Mouse (Mus musculus) MEL (cell line): ENCODE data around the gene Fam19a1. TPM values are rescaled to one million over a fixed set of nuclear protein-coding genes. Genes with fewer than 3 reads are reported as not detected.

Source experiments
- DNase-seq: peaks from one replicate; pipeline ENCODE4 v3.0.0; 2011; ENCODE audit warnings: low read depth, low spot score
- H3K27ac ChIP-seq: 2 replicates; pipeline ENCODE4 v1.5.1; 2012; ENCODE audit warnings: low read depth, mild to moderate bottlenecking, control low read depth, low read length, moderate library complexity; ENCODE audit not compliant: control insufficient read depth
- H3K27me3 ChIP-seq, 2 experiments: fragments of 150-350 bp in 1 of 2; sonication (generic) in 1 of 2; 2 replicates each; pipeline ENCODE4 v1.6.1; 2012; ENCODE audit warnings: low read length in 2 of 2, mild to moderate bottlenecking in 2 of 2, improper control_type of control experiment in 1 of 2, moderate library complexity in 1 of 2; ENCODE audit not compliant: insufficient read depth in 2 of 2, control insufficient read depth in 1 of 2
- H3K36me3 ChIP-seq, 2 experiments: 2 replicates each; pipeline ENCODE4 v1.6.1; 2012 to 2014; ENCODE audit warnings: low read length in 2 of 2, improper control_type of control experiment in 1 of 2, inconsistent platforms in 1 of 2, mild to moderate bottlenecking in 1 of 2; ENCODE audit not compliant: insufficient read depth in 2 of 2, control insufficient read depth in 1 of 2
- H3K4me1 ChIP-seq, 2 experiments: fragments of 150-350 bp in 1 of 2; sonication (generic) in 1 of 2; 2 replicates each; pipeline ENCODE4 v1.6.1; 2012; ENCODE audit warnings: low read length in 2 of 2, improper control_type of control experiment in 1 of 2, mild to moderate bottlenecking in 1 of 2; ENCODE audit not compliant: insufficient read depth in 2 of 2, control insufficient read depth in 1 of 2
- H3K4me3 ChIP-seq, 2 experiments: fragments of 150-350 bp in 1 of 2; sonication (generic) in 1 of 2; 2 replicates each; pipeline ENCODE4 v1.5.1; 2012; ENCODE audit warnings: low read depth in 2 of 2, low read length in 2 of 2, mild to moderate bottlenecking in 2 of 2, moderate library complexity in 2 of 2, control low read depth in 1 of 2, improper control_type of control experiment in 1 of 2; ENCODE audit not compliant: control insufficient read depth in 1 of 2, insufficient read depth in 1 of 2
- H3K79me2 ChIP-seq: 2 replicates; pipeline ENCODE4 v1.6.1; 2012; ENCODE audit warnings: mild to moderate bottlenecking, low read length, moderate library complexity; ENCODE audit not compliant: control insufficient read depth, poor library complexity, insufficient read depth
- H3K9ac ChIP-seq: 2 replicates; pipeline ENCODE4 v1.6.1; 2012; ENCODE audit warnings: low read depth, mild to moderate bottlenecking, control low read depth, low read length, moderate library complexity; ENCODE audit not compliant: control insufficient read depth, poor library complexity, severe bottlenecking
- H3K9me3 ChIP-seq: fragments of 150-350 bp; sonication (generic); replicated peaks from 2 replicates; pipeline ENCODE4 v1.6.1; 2012; ENCODE audit warnings: mild to moderate bottlenecking, low read length, improper control_type of control experiment, moderate library complexity; ENCODE audit not compliant: insufficient read depth
- CTCF ChIP-seq, 3 experiments: IDR thresholded peaks in 2 of 3; conservative IDR thresholded peaks in 1 of 3; 2 replicates each; pipeline ENCODE4 v1.5.1; 2011 to 2012; ENCODE audit warnings: low read length in 3 of 3, low read depth in 2 of 3, mild to moderate bottlenecking in 2 of 3, improper control_type of control experiment in 1 of 3, inconsistent platforms in 1 of 3, mixed read lengths in 1 of 3, moderate library complexity in 1 of 3; ENCODE audit not compliant: control insufficient read depth in 1 of 3, insufficient read depth in 1 of 3, poor library complexity in 1 of 3, severe bottlenecking in 1 of 3
- ELF1 ChIP-seq: IDR thresholded peaks from 2 replicates; pipeline ENCODE4 v1.6.1; 2014; ENCODE audit warnings: low read depth, mild to moderate bottlenecking, inconsistent platforms, low read length, improper control_type of control experiment, moderate library complexity
- JUND ChIP-seq: IDR thresholded peaks from 2 replicates; pipeline ENCODE4 v1.6.1; 2011; ENCODE audit warnings: low read depth, mild to moderate bottlenecking, improper control_type of control experiment, low read length
- MAX ChIP-seq: IDR thresholded peaks from 2 replicates; pipeline ENCODE4 v1.6.1; 2011; ENCODE audit warnings: low read length, improper control_type of control experiment
- MAZ ChIP-seq: IDR thresholded peaks from 2 replicates; pipeline ENCODE4 v1.6.1; 2012; ENCODE audit warnings: low read depth, mild to moderate bottlenecking, inconsistent platforms, low read length, improper control_type of control experiment
- MEF2A ChIP-seq: IDR thresholded peaks from 2 replicates; pipeline ENCODE4 v1.6.1; 2014; ENCODE audit warnings: low read depth, mild to moderate bottlenecking, inconsistent platforms, low read length, improper control_type of control experiment; ENCODE audit not compliant: poor library complexity, insufficient replicate concordance, severe bottlenecking; ENCODE audit errors: extremely low read depth
- MYC ChIP-seq: IDR thresholded peaks from 2 replicates; pipeline ENCODE4 v1.6.1; 2011; ENCODE audit warnings: low read depth, mild to moderate bottlenecking, low read length, improper control_type of control experiment, moderate library complexity
- POLR2A ChIP-seq, 2 experiments: IDR thresholded peaks; 2 replicates each; pipeline ENCODE4 v1.6.1; 2011 to 2012; ENCODE audit warnings: low read length in 2 of 2, mild to moderate bottlenecking in 2 of 2, control low read depth in 1 of 2, improper control_type of control experiment in 1 of 2, low read depth in 1 of 2, moderate library complexity in 1 of 2; ENCODE audit not compliant: control insufficient read depth in 1 of 2, insufficient read depth in 1 of 2, poor library complexity in 1 of 2
- POLR2AphosphoS5 ChIP-seq: IDR thresholded peaks from 2 replicates; pipeline ENCODE4 v1.6.1; 2012; ENCODE audit warnings: low read depth, borderline replicate concordance, mild to moderate bottlenecking, inconsistent platforms, low read length, moderate library complexity, mixed read lengths
- RAD21 ChIP-seq: IDR thresholded peaks from 2 replicates; pipeline ENCODE4 v1.6.1; 2011; ENCODE audit warnings: mild to moderate bottlenecking, low read depth, low read length, improper control_type of control experiment
- SMC3 ChIP-seq: IDR thresholded peaks from 2 replicates; pipeline ENCODE4 v1.6.1; 2011; ENCODE audit warnings: low read depth, low read length, improper control_type of control experiment
- TAL1 ChIP-seq: IDR thresholded peaks from 2 replicates; pipeline ENCODE4 v1.6.1; 2012; ENCODE audit warnings: mild to moderate bottlenecking, inconsistent platforms, low read length, moderate library complexity, mixed read lengths
- TBP ChIP-seq: IDR thresholded peaks from 2 replicates; pipeline ENCODE4 v1.8.0; 2011; ENCODE audit warnings: low read depth, low read length, improper control_type of control experiment
- TCF12 ChIP-seq: IDR thresholded peaks from 2 replicates; pipeline ENCODE4 v1.6.1; 2014; ENCODE audit warnings: low read depth, mild to moderate bottlenecking, inconsistent platforms, low read length, improper control_type of control experiment, moderate library complexity
- USF1 ChIP-seq: IDR thresholded peaks from 2 replicates; pipeline ENCODE4 v1.6.1; 2014; ENCODE audit warnings: low read depth, mild to moderate bottlenecking, inconsistent platforms, low read length, improper control_type of control experiment, moderate library complexity
- polyA plus RNA-seq, 2 experiments: library from polyadenylated mRNA; stranded (reverse) in 1 of 2; unstranded in 1 of 2; fragments of >175 nt in 1 of 2; fragments of >200 nt in 1 of 2; gene quantifications; 2 replicates each; pipeline versions ENCODE4 v1.2.1 to v1.2.4; 2012; ENCODE audit warnings: low replicate concordance in 2 of 2, low read depth in 1 of 2; ENCODE audit not compliant: insufficient read length in 2 of 2, insufficient read depth in 1 of 2, missing spikeins in 1 of 2
- total RNA-seq: library from RNA; depleted of rRNA; stranded (reverse); fragments of 300-350 nt; gene quantifications from 2 replicates; pipeline ENCODE4 v1.2.3, GENCODE M21; 2012

Fam19a1 gene
- total and polyA plus RNA-seq, 3 experiments, result not detected

DNA sequence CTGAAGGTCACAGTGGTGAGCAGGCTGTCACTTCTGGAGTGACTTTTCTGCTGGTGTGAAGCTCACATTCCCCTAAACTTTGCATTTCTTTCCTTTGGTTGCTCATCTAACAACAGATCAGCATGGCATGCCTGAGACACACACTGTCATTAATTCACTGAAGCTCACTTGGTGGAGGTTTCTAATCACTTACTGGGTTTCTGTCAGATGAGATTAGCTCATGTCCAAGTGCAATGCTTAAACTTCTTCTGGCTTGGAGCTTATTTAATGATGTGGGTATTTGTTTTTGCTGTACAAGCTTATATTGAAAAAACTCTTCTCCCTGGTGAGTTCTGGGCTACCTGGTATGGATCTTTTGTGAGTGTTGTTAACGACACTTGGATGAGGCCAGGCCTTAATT, 343.3 kb downstream of the Fam19a1 start:
- Histone ChIP-seq H3K4me3 (no peak overlapping the region), H3K4me1 (no peaks in the 10 kb centered on the region), H3K36me3 (no peaks in the 10 kb centered on the region), H3K9ac (no peak overlapping the region), H3K27ac (no peak overlapping the region), H3K9me3 (no peaks in the 10 kb centered on the region), H3K79me2 (no peaks in the 10 kb centered on the region), H3K27me3 (no peaks in the 10 kb centered on the region)
- no peak for DNase-seq
- TF ChIP-seq POLR2A (IDR thresholded peaks at IDR 0.05; ENCODE audit: control insufficient read depth in 1 of 2, insufficient read depth in 1 of 2, low read depth in 1 of 2, low read length in 2 of 2, poor library complexity in 1 of 2) (no peak), TBP (no peak), TAL1 (no peak), USF1 (no peak), SMC3 (no peak), JUND (no peak), CTCF (IDR thresholded peaks at IDR 0.05 in 2 of 3, conservative IDR thresholded peaks at IDR 0.05 in 1 of 3; ENCODE audit: control insufficient read depth in 1 of 3, insufficient read depth in 1 of 3, low read depth in 2 of 3, low read length in 3 of 3, poor library complexity in 1 of 3, severe bottlenecking in 1 of 3) (no peak), TCF12 (no peak)

DNA sequence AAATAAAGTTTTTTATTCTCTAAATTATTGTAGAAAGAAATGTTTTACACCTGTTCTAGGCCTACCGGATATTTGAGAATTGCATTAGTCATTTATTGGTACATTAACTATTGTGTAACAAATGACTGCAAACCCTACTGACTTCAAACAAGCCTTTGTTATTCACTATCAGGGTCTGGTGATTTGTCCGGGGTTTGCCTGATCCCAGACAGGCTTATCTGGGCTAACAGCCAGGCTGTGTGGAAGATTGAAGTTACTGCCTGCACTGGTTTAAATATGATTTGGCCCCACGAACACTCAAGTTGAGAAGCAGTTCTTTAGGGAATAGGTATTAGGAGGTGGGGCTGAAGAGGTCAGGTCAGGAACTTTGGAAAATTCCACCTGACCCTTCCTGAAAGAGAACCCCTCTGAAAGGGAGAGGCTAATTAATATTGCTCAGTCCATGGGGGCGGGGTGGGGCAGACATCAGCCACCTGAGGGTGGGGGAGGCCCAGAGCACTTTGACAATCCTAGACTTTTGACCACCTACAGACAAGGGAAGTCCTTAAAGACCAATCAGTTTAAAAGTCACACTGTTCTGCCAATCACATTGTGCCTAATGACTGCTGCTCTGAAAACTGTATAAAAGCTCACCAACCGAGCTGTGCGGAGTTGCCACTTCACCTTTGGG, 344.8 kb downstream of the Fam19a1 start:
- no peak overlapping the region for H3K9ac ChIP-seq
- DNase-seq, result no peak
- H3K36me3 ChIP-seq, result no peaks in the 10 kb centered on the region
- no peaks in the 10 kb centered on the region for H3K4me1 ChIP-seq
- H3K4me3 ChIP-seq, result no peak overlapping the region
- H3K9me3 ChIP-seq, result no peaks in the 10 kb centered on the region
- TF ChIP-seq SMC3, result no peak
- TF ChIP-seq MYC, result no peak
- TF ChIP-seq RAD21, result no peak
- TF ChIP-seq MAX, result no peak
- no peak for TF ChIP-seq POLR2A (IDR thresholded peaks at IDR 0.05; ENCODE audit: control insufficient read depth in 1 of 2, insufficient read depth in 1 of 2, low read depth in 1 of 2, low read length in 2 of 2, poor library complexity in 1 of 2)
- no peak for TF ChIP-seq MAZ
- no peak for TF ChIP-seq MEF2A
- TF ChIP-seq CTCF (IDR thresholded peaks at IDR 0.05 in 2 of 3, conservative IDR thresholded peaks at IDR 0.05 in 1 of 3; ENCODE audit: control insufficient read depth in 1 of 3, insufficient read depth in 1 of 3, low read depth in 2 of 3, low read length in 3 of 3, poor library complexity in 1 of 3, severe bottlenecking in 1 of 3), result no peak
- H3K27ac ChIP-seq, result no peak overlapping the region
- no peaks in the 10 kb centered on the region for H3K79me2 ChIP-seq
- no peaks in the 10 kb centered on the region for H3K27me3 ChIP-seq

GRCm38 (mm10) chr6:96459041-96459440, 346.1 kb downstream of the Fam19a1 start:
- no peaks in the 10 kb centered on the region for H3K9me3 ChIP-seq
- no peaks in the 10 kb centered on the region for H3K4me1 ChIP-seq
- TF ChIP-seq MYC (no peak), POLR2AphosphoS5 (no peak), TCF12 (no peak), ELF1 (no peak)
- TF ChIP-seq, all 39 proteins: peak for 0
- no peak for DNase-seq
- Histone ChIP-seq H3K79me2 (no peaks in the 10 kb centered on the region), H3K36me3 (no peaks in the 10 kb centered on the region), H3K4me3 (no peak overlapping the region), H3K9ac (no peak overlapping the region), H3K27me3 (no peaks in the 10 kb centered on the region), H3K27ac (no peak overlapping the region)
